Mouse (Mus musculus) cerebellum, adult 2 months (tissue): ENCODE results near the gene Fbrsl1.
A peak's percentile ranks its signal among the peaks of the same experiment; 100 is the strongest.

ENCODE experiments used
- CTCF ChIP-seq: fragments of 200-500 bp; IDR thresholded peaks from 2 replicates; pipeline ENCODE4 v1.5.1; 2011; ENCODE audit warnings: low read depth, mild to moderate bottlenecking, control low read depth, low read length, moderate library complexity, borderline replicate concordance; ENCODE audit not compliant: insufficient read depth
- POLR2A ChIP-seq: fragments of 200-500 bp; IDR thresholded peaks from 2 replicates; pipeline ENCODE4 v1.6.1; 2011; ENCODE audit warnings: low read length, control low read depth, borderline replicate concordance; ENCODE audit not compliant: insufficient read depth

GRCm38 (mm10) chr5:110376802-110377433, 71.4 kb downstream of the Fbrsl1 start:
- no peak for TF ChIP-seq POLR2A
- TF ChIP-seq CTCF: peak; percentile 91
